Mouse (Mus musculus) liver, postnatal 0 days (tissue): ENCODE measurements at regions not wholly inside any gene's neighbourhood (a gene's known extent, or its start where the extent isn't known, plus 50 kb on each side); places are given as distances from the start of the nearest gene placed in this dataset.

Experiments
- ATAC-seq: fragments of 200-750 bp; cut with Nextera tagmentation; 2 replicates; pipeline ENCODE4 v1.8.0; 2017; ENCODE audit warnings: mild to moderate bottlenecking, moderate library complexity
- DNase-seq: peaks from one replicate; pipeline ENCODE4 v3.0.0-alpha.2; 2016
- H3K27ac ChIP-seq: fragments of 300-500 bp; sonication (generic); 2 replicates; pipeline ENCODE4 v1.5.1; 2014; ENCODE audit warnings: antibody characterized with exemption, moderate library complexity, mild to moderate bottlenecking, low read depth
- H3K27me3 ChIP-seq: fragments of 300-500 bp; sonication (generic); 2 replicates; pipeline ENCODE4 v1.6.1; 2014; ENCODE audit warnings: low read length, control low read depth, mixed read lengths; ENCODE audit not compliant: insufficient read depth
- H3K36me3 ChIP-seq: fragments of 300-500 bp; sonication (generic); replicated peaks from 2 replicates; pipeline ENCODE4 v1.6.1; 2014; ENCODE audit warnings: mild to moderate bottlenecking, control low read depth, low read length, moderate library complexity, mixed read lengths; ENCODE audit not compliant: insufficient read depth
- H3K4me1 ChIP-seq: fragments of 300-500 bp; sonication (generic); 2 replicates; pipeline ENCODE4 v1.6.1; 2014; ENCODE audit warnings: antibody characterized with exemption, mild to moderate bottlenecking, control low read depth; ENCODE audit not compliant: insufficient read depth
- H3K4me2 ChIP-seq: fragments of 300-500 bp; sonication (generic); 2 replicates; pipeline ENCODE4 v1.6.1; 2014; ENCODE audit warnings: low read depth, mild to moderate bottlenecking, low read length, moderate library complexity, mixed read lengths
- H3K4me3 ChIP-seq: fragments of 300-500 bp; sonication (generic); 2 replicates; pipeline ENCODE4 v1.5.1; 2014; ENCODE audit warnings: low read depth, low read length
- H3K9ac ChIP-seq: fragments of 300-500 bp; sonication (generic); replicated peaks from 2 replicates; pipeline ENCODE4 v1.6.1; 2014; ENCODE audit warnings: mild to moderate bottlenecking, moderate library complexity
- H3K9me3 ChIP-seq: fragments of 300-500 bp; sonication (generic); 2 replicates; pipeline ENCODE4 v1.6.1; 2016; ENCODE audit warnings: mild to moderate bottlenecking, control low read depth, low read length, mixed read lengths
- CTCF ChIP-seq: sonication (generic); IDR thresholded peaks from 2 replicates; pipeline ENCODE4 v1.5.1; 2016; ENCODE audit warnings: antibody characterized with exemption, low read depth
- EP300 ChIP-seq: IDR thresholded peaks from 2 replicates; pipeline ENCODE4 v1.6.1; 2016; ENCODE audit warnings: antibody characterized with exemption, low read depth, mild to moderate bottlenecking
- WGBS: fragments of 180-500 bp; shearing (Covaris S2); extraction: QIAGEN DNeasy Blood & Tissue Kit; methylation state at CpG from one replicate; pipeline ENCODE4 v1.1.7; 2014; ENCODE audit not compliant: insufficient replicate concordance; 5-methylcytosine and 5-hydroxymethylcytosine counted together

DNA sequence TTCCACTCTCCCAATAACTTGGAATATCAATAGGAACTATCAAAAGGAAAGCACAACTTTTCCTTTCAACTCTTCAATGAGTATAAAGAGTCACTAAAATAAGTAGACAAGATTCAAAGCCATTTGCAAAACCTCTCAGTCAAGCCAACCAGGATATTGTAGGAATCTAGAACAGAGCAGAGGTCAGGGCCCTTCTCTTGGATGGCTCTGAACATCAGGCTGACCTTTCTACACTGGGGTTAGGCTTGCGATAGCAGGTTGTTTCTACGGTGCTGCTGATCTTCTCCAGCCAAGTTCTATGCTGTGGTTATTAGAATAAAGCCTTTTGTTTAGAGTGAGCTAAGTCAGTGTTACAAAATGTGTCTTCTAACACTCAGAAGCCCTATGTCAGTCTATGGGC is 658.6 kb downstream of the Ofcc1 start:
- DNase-seq (no peak), ATAC-seq (no peak)
- TF ChIP-seq CTCF (no peak), EP300 (no peak)
- no peak overlapping the region for H3K27ac ChIP-seq
- H3K27me3 ChIP-seq: no peaks in the 10 kb centered on the region
- H3K4me1 ChIP-seq: no peaks in the 10 kb centered on the region
- H3K9ac ChIP-seq: no peak overlapping the region
- no peaks in the 10 kb centered on the region for H3K36me3 ChIP-seq
- no peak overlapping the region for H3K4me2 ChIP-seq
- H3K4me3 ChIP-seq: no peak overlapping the region
- WGBS: 82% methylated on average over 2 of the region's 2 CpGs
- H3K9me3 ChIP-seq: no peaks in the 10 kb centered on the region

DNA sequence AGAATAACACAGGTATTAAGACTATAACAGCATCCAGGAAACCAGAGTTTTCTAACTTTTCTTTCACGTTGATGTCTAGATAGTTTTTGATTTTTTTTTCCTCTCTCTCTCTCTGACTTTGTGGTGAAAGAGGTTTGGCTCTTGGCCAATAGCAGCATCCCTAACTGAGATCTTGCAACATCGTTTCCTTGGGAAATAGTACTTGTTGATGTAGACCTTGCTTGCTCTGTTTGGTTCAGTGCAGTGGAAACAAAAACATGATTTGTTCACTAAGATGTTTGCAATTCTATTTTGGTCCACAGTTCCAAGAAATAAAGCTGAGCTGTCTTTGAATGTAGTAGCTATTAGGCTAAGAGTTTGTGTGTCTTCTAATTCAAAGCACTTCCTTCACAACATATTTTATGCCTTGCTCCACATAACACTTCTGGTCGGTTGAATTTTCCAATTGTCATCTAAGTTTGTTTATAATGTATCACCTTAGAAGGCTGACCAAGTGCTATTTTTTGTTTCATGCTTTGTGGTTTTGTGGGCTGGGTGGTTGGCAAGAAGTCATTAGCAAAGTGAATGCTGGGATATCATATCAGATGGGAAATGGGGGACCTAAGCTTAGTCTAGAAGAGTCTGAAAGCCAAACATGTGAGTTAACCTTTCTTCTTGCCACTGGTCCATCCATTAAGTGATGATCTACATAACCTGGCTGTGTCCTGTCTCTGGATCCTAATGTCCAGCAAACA is 669.8 kb downstream of the Ofcc1 start:
- TF ChIP-seq EP300: no peak
- no peak for TF ChIP-seq CTCF
- no peaks in the 10 kb centered on the region for H3K9me3 ChIP-seq
- no peak overlapping the region for H3K4me2 ChIP-seq
- no peak for ATAC-seq
- H3K36me3 ChIP-seq: no peaks in the 10 kb centered on the region
- 28% methylated on average over 3 of the region's 3 CpGs for WGBS
- DNase-seq: no peak
- no peak overlapping the region for H3K27ac ChIP-seq
- no peaks in the 10 kb centered on the region for H3K27me3 ChIP-seq
- no peak overlapping the region for H3K9ac ChIP-seq
- no peak overlapping the region for H3K4me3 ChIP-seq
- no peaks in the 10 kb centered on the region for H3K4me1 ChIP-seq

DNA sequence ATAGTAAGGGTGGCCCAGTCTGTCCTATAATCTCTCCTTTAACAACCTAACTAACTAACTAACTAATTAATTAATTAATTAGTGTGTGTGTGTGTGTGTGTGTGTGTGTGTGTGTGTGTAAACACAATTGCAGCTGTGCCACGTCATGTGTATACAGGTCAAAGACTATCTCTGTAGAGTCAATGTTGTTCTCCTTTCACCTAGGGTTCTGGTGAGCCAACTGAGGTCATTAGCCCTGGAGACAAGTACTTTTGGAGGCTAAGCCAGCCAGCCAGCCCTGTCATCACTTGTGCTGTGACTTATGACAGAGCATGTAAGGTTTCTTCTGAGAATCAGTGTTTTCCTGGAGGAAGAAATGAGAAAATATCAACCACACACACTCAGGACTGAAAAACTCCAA is 696.7 kb downstream of the Ofcc1 start:
- peak; percentile 28; the same call in 1 of the 2 replicates for TF ChIP-seq EP300
- TF ChIP-seq CTCF: no peak

DNA sequence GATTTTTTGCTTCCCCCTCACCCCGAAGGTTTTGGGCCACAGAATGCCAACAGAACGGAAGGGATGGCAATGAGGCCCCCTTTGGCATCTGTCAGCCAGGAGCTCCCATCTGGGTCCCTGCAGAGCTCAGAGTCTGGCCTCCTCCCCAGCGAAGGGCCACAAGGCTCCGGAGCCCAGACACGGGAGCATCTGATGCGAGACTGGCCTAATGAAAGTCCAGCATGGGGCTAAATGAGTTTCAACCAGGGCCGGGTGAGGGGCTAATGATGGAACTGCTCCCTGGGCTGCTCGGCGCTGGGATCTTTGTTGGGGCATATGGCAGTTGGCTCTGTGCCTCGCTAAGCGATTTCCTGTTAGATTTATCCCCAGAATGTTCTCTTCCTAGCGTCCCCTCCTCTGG is 688.8 kb upstream of the Slc35b3 start:
- TF ChIP-seq EP300: no peak
- TF ChIP-seq CTCF: no peak
- Histone ChIP-seq H3K36me3 (no peaks in the 10 kb centered on the region), H3K4me3 (no peak overlapping the region), H3K4me2 (no peak overlapping the region), H3K9me3 (no peaks in the 10 kb centered on the region), H3K4me1 (no peaks in the 10 kb centered on the region), H3K27me3 (no peaks in the 10 kb centered on the region), H3K27ac (no peak overlapping the region), H3K9ac (no peak overlapping the region)
- ATAC-seq: no peak
- no peak for DNase-seq
- 57% methylated on average over 12 of the region's 12 CpGs for WGBS

More for the DNA sequence above, 696.7 kb downstream of the Ofcc1 start:
- DNase-seq (peak; percentile 16), ATAC-seq (peak; percentile 80)
- no peaks in the 10 kb centered on the region for H3K36me3 ChIP-seq
- 63% methylated on average over 1 of the region's 1 CpGs for WGBS
- H3K27me3 ChIP-seq: no peaks in the 10 kb centered on the region
- H3K27ac ChIP-seq: no peak overlapping the region
- H3K9me3 ChIP-seq: no peaks in the 10 kb centered on the region
- no peak overlapping the region for H3K4me2 ChIP-seq
- H3K4me1 ChIP-seq: no peaks in the 10 kb centered on the region
- no peak overlapping the region for H3K4me3 ChIP-seq
- H3K9ac ChIP-seq: no peak overlapping the region

DNA sequence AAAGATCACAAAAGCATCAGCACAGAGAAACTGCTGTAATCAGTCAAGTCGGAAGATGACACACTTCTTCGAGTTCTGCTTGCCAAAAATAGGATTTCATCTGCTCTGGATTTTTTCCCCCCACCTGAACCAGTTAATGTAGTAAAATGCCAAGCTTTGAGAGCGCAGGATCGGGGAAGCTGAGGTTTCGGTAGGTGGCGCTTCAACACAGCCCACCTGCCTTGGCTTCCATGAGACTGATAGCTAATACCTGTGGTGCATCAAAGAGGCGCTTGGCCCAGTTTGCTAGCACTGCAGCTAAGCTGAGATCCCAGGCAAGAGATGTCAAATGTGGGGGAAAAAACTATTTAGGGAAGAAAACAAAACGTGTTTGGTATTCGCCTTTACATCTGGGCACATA is 686.7 kb upstream of the Slc35b3 start:
- Histone ChIP-seq H3K4me1 (no peaks in the 10 kb centered on the region), H3K4me3 (no peak overlapping the region), H3K9me3 (no peaks in the 10 kb centered on the region), H3K27ac (no peak overlapping the region), H3K36me3 (no peaks in the 10 kb centered on the region), H3K4me2 (no peak overlapping the region), H3K9ac (no peak overlapping the region), H3K27me3 (no peaks in the 10 kb centered on the region)
- ATAC-seq (no peak), DNase-seq (peak; percentile 28)
- WGBS: 17% methylated on average over 9 of the region's 9 CpGs
- TF ChIP-seq CTCF (peak; percentile 62), EP300 (no peak)

DNA sequence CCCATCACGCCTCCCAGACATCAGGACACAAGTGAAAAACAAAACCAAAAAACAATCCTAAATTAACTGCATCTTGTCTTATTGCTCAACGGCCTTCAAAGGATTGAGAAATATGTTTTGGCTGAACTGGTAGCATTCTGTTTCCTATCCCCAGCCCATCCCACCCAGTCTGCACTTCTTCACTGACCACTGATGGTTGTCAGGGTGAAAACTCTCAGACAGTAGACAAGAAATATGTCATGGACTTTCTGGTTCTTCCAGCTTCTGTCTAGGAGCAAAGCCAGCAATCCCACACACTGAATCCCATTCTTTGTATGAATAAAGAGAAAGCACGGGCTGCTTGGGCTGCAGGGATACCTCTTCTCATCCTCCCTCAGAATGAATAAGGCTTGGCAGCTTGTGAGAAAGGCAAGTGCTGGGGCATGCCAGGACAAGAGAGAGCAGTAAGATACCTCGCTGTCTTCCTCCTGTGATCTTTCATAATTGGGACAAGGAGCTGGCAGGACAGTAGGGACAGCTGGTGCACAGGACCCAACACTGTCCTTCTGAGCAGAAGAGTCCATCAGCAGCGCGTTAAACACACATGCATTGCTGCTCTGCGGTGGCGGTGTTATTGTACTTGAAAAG is 670.9 kb upstream of the Slc35b3 start:
- no peaks in the 10 kb centered on the region for H3K27me3 ChIP-seq
- H3K4me1 ChIP-seq: no peaks in the 10 kb centered on the region
- TF ChIP-seq CTCF: no peak
- TF ChIP-seq EP300: no peak
- whole genome bisulfite sequencing: 75% methylated on average over 8 of the region's 8 CpGs
- H3K27ac ChIP-seq: no peak overlapping the region
- no peak overlapping the region for H3K9ac ChIP-seq
- no peak for ATAC-seq
- H3K36me3 ChIP-seq: no peaks in the 10 kb centered on the region
- DNase-seq: no peak
- no peaks in the 10 kb centered on the region for H3K9me3 ChIP-seq
- H3K4me2 ChIP-seq: no peak overlapping the region
- no peak overlapping the region for H3K4me3 ChIP-seq
